Mouse (Mus musculus) midbrain, embryonic 14.5 days (tissue): ENCODE results near the gene Ccdc152. TPM values are rescaled to one million over a fixed set of nuclear protein-coding genes. Genes with fewer than 3 reads are reported as not detected.
A peak's percentile ranks its signal among the peaks of the same experiment; 100 is the strongest.
"Not testable (repeated sequence)": the region's sequence is repeated elsewhere in the genome, so short reads cannot be mapped to it uniquely, and the experiment has no call there.

Experiments
- ATAC-seq: fragments of 200-750 bp; cut with Nextera tagmentation; 2 replicates; pipeline ENCODE4 v1.8.0; 2017; ENCODE audit warnings: moderate number of reproducible peaks, moderate library complexity; ENCODE audit not compliant: low FRiP score, low TSS enrichment
- DNase-seq: peaks from one replicate; pipeline ENCODE4 v3.0.0-alpha.2; 2015
- H3K27ac ChIP-seq: fragments of 300-500 bp; sonication (generic); replicated peaks from 2 replicates; pipeline ENCODE4 v1.5.1; 2014; ENCODE audit warnings: mild to moderate bottlenecking, low read depth, low read length, moderate library complexity
- H3K27me3 ChIP-seq: fragments of 300-500 bp; sonication (generic); 2 replicates; pipeline ENCODE4 v1.6.1; 2014; ENCODE audit warnings: low read length, control low read depth, mixed read lengths; ENCODE audit not compliant: control insufficient read depth, insufficient read depth
- H3K36me3 ChIP-seq: fragments of 300-500 bp; sonication (generic); 2 replicates; pipeline ENCODE4 v1.6.1; 2014; ENCODE audit warnings: low read length, control low read depth; ENCODE audit not compliant: control insufficient read depth, insufficient read depth
- H3K4me1 ChIP-seq: fragments of 300-500 bp; sonication (generic); 2 replicates; pipeline ENCODE4 v1.6.1; 2014; ENCODE audit warnings: mild to moderate bottlenecking, antibody characterized with exemption, low read length, control low read depth; ENCODE audit not compliant: control insufficient read depth, insufficient read depth
- H3K4me2 ChIP-seq: fragments of 300-500 bp; sonication (generic); 2 replicates; pipeline ENCODE4 v1.6.1; 2014; ENCODE audit warnings: mild to moderate bottlenecking, low read length, moderate library complexity
- H3K4me3 ChIP-seq: fragments of 300-500 bp; sonication (generic); replicated peaks from 2 replicates; pipeline ENCODE4 v1.5.1; 2014; ENCODE audit warnings: low read depth, low read length
- H3K9ac ChIP-seq: fragments of 300-500 bp; sonication (generic); replicated peaks from 2 replicates; pipeline ENCODE4 v1.6.1; 2014; ENCODE audit warnings: mild to moderate bottlenecking, low read length, moderate library complexity
- H3K9me3 ChIP-seq: fragments of 300-500 bp; sonication (generic); 2 replicates; pipeline ENCODE4 v1.6.1; 2016; ENCODE audit warnings: low read length, control low read depth, mixed read lengths; ENCODE audit not compliant: control insufficient read depth
- WGBS: fragments of 180-500 bp; shearing (Covaris S2); extraction: QIAGEN DNeasy Blood & Tissue Kit; methylation state at CpG from one replicate; pipeline ENCODE4 v1.1.7; 2014; 5-methylcytosine and 5-hydroxymethylcytosine counted together
- polyA plus RNA-seq: library from polyadenylated mRNA; unstranded; fragments of >200 nt; fragmentation: Nextera tagmentation; extraction: Ambion mirVana; gene quantifications from 2 replicates; pipeline ENCODE4 v1.2.1, GENCODE M21; 2014

Gene Ccdc152
- polyA plus RNA-seq, 1 experiment from 2014 or later = 0.17 TPM

GRCm38 (mm10) chr15:3251031-3251717 lies 52.2 kb downstream of the Ccdc152 start:
- Histone ChIP-seq H3K4me1 (no peaks in the 10 kb centered on the region), H3K9ac (no peak overlapping the region), H3K9me3 (no peaks in the 10 kb centered on the region), H3K27ac (no peak overlapping the region), H3K27me3 (no peaks in the 10 kb centered on the region), H3K36me3 (no peaks in the 10 kb centered on the region), H3K4me2 (no peak overlapping the region), H3K4me3 (no peak overlapping the region)
- DNase-seq (no peak), ATAC-seq (no peak)
- 84% methylated on average over 3 of the region's 3 CpGs for WGBS

GRCm38 (mm10) chr15:3250620-3251019 lies 52.7 kb downstream of the Ccdc152 start:
- whole genome bisulfite sequencing = 94% methylated on average over 2 of the region's 2 CpGs
- no peaks in the 10 kb centered on the region for H3K4me1 ChIP-seq
- H3K9ac ChIP-seq = no peak overlapping the region
- no peak overlapping the region for H3K27ac ChIP-seq
- no peaks in the 10 kb centered on the region for H3K9me3 ChIP-seq
- no peak for ATAC-seq
- no peak for DNase-seq
- no peaks in the 10 kb centered on the region for H3K27me3 ChIP-seq
- no peaks in the 10 kb centered on the region for H3K36me3 ChIP-seq
- no peak overlapping the region for H3K4me3 ChIP-seq
- no peak overlapping the region for H3K4me2 ChIP-seq

- WGBS = 91% methylated on average over 10 of the region's 10 CpGs
- H3K27me3 ChIP-seq, H3K9ac ChIP-seq, DNase-seq, H3K36me3 ChIP-seq, H3K27ac ChIP-seq, H3K9me3 ChIP-seq, ATAC-seq, H3K4me1 ChIP-seq, H3K4me3 ChIP-seq, H3K4me2 ChIP-seq: not testable (repeated sequence)
These were observed 58.3 kb downstream of the Ccdc152 start for GRCm38 (mm10) chr15:3245036-3245435.

- H3K36me3 ChIP-seq = no peaks in the 10 kb centered on the region
- WGBS = 71% methylated on average over 1 of the region's 1 CpGs
- 0 out of 2 replicates have a peak, but pooled peaks have one; percentile 11 for ATAC-seq
- DNase-seq = peak; percentile 11
- no peak overlapping the region for H3K9ac ChIP-seq
- no peaks in the 10 kb centered on the region for H3K27me3 ChIP-seq
- H3K4me2 ChIP-seq = no peak overlapping the region
- no peak overlapping the region for H3K27ac ChIP-seq
- no peaks in the 10 kb centered on the region for H3K4me1 ChIP-seq
- no peak overlapping the region for H3K4me3 ChIP-seq
- no peaks in the 10 kb centered on the region for H3K9me3 ChIP-seq
These were observed 65.4 kb downstream of the Ccdc152 start for GRCm38 (mm10) chr15:3237963-3238362.

- DNase-seq (no peak), ATAC-seq (no peak)
- H3K4me2 ChIP-seq = no peak overlapping the region
- H3K27ac ChIP-seq = no peak overlapping the region
- H3K4me1 ChIP-seq = no peaks in the 10 kb centered on the region
- no peak overlapping the region for H3K4me3 ChIP-seq
- no peaks in the 10 kb centered on the region for H3K9me3 ChIP-seq
- H3K27me3 ChIP-seq = no peaks in the 10 kb centered on the region
- no peaks in the 10 kb centered on the region for H3K36me3 ChIP-seq
- 84% methylated on average over 2 of the region's 2 CpGs for whole genome bisulfite sequencing
- H3K9ac ChIP-seq = no peak overlapping the region
These were observed 67.0 kb downstream of the Ccdc152 start for GRCm38 (mm10) chr15:3236338-3236737.

- no peak overlapping the region for H3K9ac ChIP-seq
- H3K27me3 ChIP-seq = no peaks in the 10 kb centered on the region
- WGBS = 95% methylated on average over 3 of the region's 3 CpGs
- H3K4me2 ChIP-seq = no peak overlapping the region
- H3K4me3 ChIP-seq = no peak overlapping the region
- no peaks in the 10 kb centered on the region for H3K4me1 ChIP-seq
- no peak overlapping the region for H3K27ac ChIP-seq
- ATAC-seq = no peak
- H3K36me3 ChIP-seq = no peaks in the 10 kb centered on the region
- H3K9me3 ChIP-seq = no peaks in the 10 kb centered on the region
- no peak for DNase-seq
These were observed 69.3 kb downstream of the Ccdc152 start for GRCm38 (mm10) chr15:3233837-3234551.

GRCm38 (mm10) chr15:3232168-3232835 lies 71.0 kb downstream of the Ccdc152 start:
- DNase-seq (peak; percentile 31), ATAC-seq (no peak)
- Histone ChIP-seq H3K27ac (no peak overlapping the region), H3K27me3 (no peaks in the 10 kb centered on the region), H3K4me1 (no peaks in the 10 kb centered on the region), H3K9ac (no peak overlapping the region), H3K9me3 (no peaks in the 10 kb centered on the region), H3K4me2 (no peak overlapping the region), H3K4me3 (no peak overlapping the region), H3K36me3 (no peaks in the 10 kb centered on the region)
- WGBS = 37% methylated on average over 9 of the region's 9 CpGs

- no peak for ATAC-seq
- H3K4me2 ChIP-seq = no peak overlapping the region
- H3K27me3 ChIP-seq = no peaks in the 10 kb centered on the region
- 91% methylated on average over 4 of the region's 4 CpGs for WGBS
- no peaks in the 10 kb centered on the region for H3K9me3 ChIP-seq
- no peak for DNase-seq
- no peaks in the 10 kb centered on the region for H3K36me3 ChIP-seq
- H3K9ac ChIP-seq = no peak overlapping the region
- H3K4me3 ChIP-seq = no peak overlapping the region
- H3K27ac ChIP-seq = no peak overlapping the region
- no peaks in the 10 kb centered on the region for H3K4me1 ChIP-seq
These were observed 72.3 kb downstream of the Ccdc152 start for GRCm38 (mm10) chr15:3231004-3231403.
